Mouse (Mus musculus) stomach, embryonic 15.5 days (tissue): ENCODE results near the gene Lcat. TPM values are rescaled to one million over a fixed set of nuclear protein-coding genes. Genes with fewer than 3 reads are reported as not detected.

Source experiments
- ATAC-seq: fragments of 200-750 bp; cut with Nextera tagmentation; 2 replicates; pipeline ENCODE4 v1.8.0; 2017; ENCODE audit warnings: low read depth, moderate number of reproducible peaks, moderate TSS enrichment; ENCODE audit not compliant: insufficient read depth, low FRiP score
- H3K27ac ChIP-seq: fragments of 300-500 bp; sonication (generic); 2 replicates; pipeline ENCODE4 v1.5.1; 2015; ENCODE audit warnings: mild to moderate bottlenecking, inconsistent platforms
- H3K27me3 ChIP-seq: fragments of 300-500 bp; sonication (generic); replicated peaks from 2 replicates; pipeline ENCODE4 v1.6.1; 2015; ENCODE audit warnings: inconsistent platforms
- H3K36me3 ChIP-seq: fragments of 300-500 bp; sonication (generic); 2 replicates; pipeline ENCODE4 v1.6.1; 2015; ENCODE audit warnings: inconsistent platforms
- H3K4me1 ChIP-seq: fragments of 300-500 bp; sonication (generic); 2 replicates; pipeline ENCODE4 v1.6.1; 2015; ENCODE audit warnings: inconsistent platforms
- H3K4me2 ChIP-seq: fragments of 300-500 bp; sonication (generic); 2 replicates; pipeline ENCODE4 v1.6.1; 2015; ENCODE audit warnings: mild to moderate bottlenecking, inconsistent platforms
- H3K4me3 ChIP-seq: fragments of 300-500 bp; sonication (generic); replicated peaks from 2 replicates; pipeline ENCODE4 v1.5.1; 2015; ENCODE audit warnings: inconsistent platforms
- H3K9ac ChIP-seq: fragments of 300-500 bp; sonication (generic); 2 replicates; pipeline ENCODE4 v1.6.1; 2015; ENCODE audit warnings: inconsistent platforms
- H3K9me3 ChIP-seq: fragments of 300-500 bp; sonication (generic); 2 replicates; pipeline ENCODE4 v1.6.1; 2016; ENCODE audit warnings: inconsistent platforms
- WGBS: fragments of 180-500 bp; shearing (Covaris S2); methylation state at CpG from one replicate; pipeline ENCODE4 v1.1.7; 2015; 5-methylcytosine and 5-hydroxymethylcytosine counted together
- microRNA-seq: library from miRNA; unstranded; fragments of <30 nt; microRNA quantifications from one replicate; pipeline ENCODE4, GENCODE M21; 2016
- polyA plus RNA-seq: library from polyadenylated mRNA; unstranded; fragments of >200 nt; fragmentation: Nextera tagmentation; extraction: Ambion mirVana; gene quantifications from 2 replicates; pipeline ENCODE4 v1.2.1, GENCODE M21; 2015

Gene Lcat
- polyA plus RNA-seq, 1 experiment from 2014 or later: 5.8 TPM

DNA sequence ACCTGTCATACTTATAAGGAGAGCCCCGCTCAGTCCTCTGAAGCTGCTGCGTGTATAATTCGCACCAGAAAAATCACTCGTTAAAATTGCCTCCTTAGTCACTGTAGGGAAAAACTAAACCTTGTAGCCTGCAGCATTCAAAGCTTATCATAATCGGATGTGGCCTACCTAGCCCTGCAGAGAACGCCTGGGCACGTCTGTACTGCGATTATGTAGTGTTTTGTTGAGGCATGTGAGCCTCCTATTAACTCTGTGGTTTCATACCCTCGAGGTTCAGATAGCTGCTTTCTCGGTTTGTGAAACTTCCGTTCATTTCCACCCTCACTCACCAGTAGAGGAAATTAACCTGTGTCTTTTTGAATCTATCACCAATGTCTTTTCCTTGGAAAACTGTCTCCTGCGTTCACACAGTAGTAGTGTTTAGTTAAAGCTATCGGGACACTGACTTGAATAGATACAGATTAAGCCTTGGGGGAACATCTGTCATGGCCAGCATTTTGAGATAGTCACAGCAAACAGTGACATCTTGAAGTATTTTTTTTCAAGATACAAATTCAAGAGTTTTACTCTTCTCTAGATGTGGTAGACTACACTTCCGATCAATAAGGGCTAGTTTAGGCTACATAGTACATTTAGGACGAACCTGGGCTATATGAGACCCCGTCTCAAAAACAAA lies 42.1 kb downstream of the Lcat start:
- Histone ChIP-seq H3K36me3 (no peaks in the 10 kb centered on the region), H3K27ac (peak overlapping the region; percentile 92), H3K4me3 (peak overlapping the region; percentile 99), H3K9me3 (no peaks in the 10 kb centered on the region), H3K4me2 (peak overlapping the region; percentile 82), H3K27me3 (no peaks in the 10 kb centered on the region), H3K9ac (peak overlapping the region; percentile 99), H3K4me1 (peaks cover 9% of the 10 kb centered on the region)
- 29% methylated on average over 16 of the region's 16 CpGs for WGBS
- ATAC-seq: no peak

DNA sequence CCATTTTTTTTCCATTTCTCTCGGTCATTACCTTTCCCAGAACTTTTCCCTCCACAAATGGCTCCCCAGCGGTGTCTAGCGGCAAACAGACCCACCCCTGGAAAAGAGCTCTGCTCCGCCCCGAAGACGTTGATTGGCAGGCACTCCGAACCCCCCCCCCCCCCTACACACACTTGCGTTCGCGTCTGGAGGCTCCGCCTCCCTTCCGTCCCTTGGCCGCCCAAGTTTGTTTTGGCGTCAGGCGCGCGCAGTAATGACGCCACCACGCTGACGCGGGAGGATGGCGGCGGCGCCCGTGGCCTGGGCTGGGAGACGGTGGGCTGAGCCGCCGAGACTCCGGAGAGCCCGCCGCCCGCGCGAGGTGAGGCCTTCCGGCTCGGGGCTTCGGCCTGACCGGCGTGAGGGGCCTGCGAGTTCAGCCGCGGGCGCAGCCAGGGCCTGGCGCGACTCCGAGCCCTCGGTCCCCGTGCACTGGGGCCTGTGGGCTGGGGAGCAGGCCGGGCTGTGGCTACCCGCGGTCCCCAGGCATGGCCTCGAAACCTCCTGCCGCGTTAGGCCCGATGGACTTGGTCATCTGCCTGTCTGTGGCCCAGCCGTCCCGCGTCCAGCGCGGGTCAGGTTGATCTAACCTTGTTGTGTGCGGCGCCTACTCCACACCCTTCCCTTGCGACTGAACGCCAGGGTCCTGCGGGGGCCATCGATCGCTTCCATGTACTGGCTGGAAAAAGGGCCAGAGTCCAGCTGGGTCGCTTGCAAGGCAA lies 42.8 kb downstream of the Lcat start, which contains the start of gene Pskh1:
TSS of gene Pskh1 (plus strand) at position 262 of the 761 bp plus-strand sequence.
- Histone ChIP-seq H3K4me3 (peak within 1 kb of the TSS; percentile 99), H3K27ac (peak within 1 kb of the TSS; percentile 92), H3K9me3 (no peaks in the 10 kb centered on the region), H3K9ac (peak within 1 kb of the TSS; percentile 99), H3K4me1 (peaks cover 9% of the 10 kb centered on the region), H3K4me2 (peak within 1 kb of the TSS; percentile 82), H3K27me3 (no peaks in the 10 kb centered on the region), H3K36me3 (no peaks in the 10 kb centered on the region)
- under 1% methylated on average over 67 of the region's 68 CpGs for WGBS
- ATAC-seq: peak; percentile 96

GRCm38 (mm10) chr8:105897801-105898480 lies 45.2 kb downstream of the Lcat start:
- no peak overlapping the region for H3K27ac ChIP-seq
- 78% methylated on average over 9 of the region's 9 CpGs for WGBS
- H3K4me2 ChIP-seq: no peak overlapping the region

DNA sequence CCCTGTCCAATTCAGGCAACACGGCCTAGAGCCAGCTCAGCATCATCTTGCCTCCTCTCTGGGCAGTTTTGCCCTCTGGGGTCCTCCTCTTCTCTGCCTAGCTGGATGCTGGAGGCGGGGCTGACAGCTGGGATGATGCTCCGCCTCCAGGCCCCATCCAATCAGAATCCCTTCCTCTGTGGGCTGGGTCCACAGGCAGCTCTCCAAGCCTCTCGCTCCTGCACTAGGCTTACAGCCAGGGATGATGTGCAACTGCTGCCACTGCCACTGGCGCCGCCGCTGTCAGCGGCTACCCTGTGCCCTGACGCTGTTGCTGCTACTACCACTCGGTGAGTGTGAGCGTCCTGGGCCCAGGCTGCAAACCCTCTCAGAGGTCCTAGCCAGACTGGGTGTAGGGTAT lies 49.8 kb downstream of the Lcat start, which contains the start of gene Nrn1l:
TSS of gene Nrn1l (plus strand) at position 229 of the 400 bp plus-strand sequence.
- no peak within 1 kb of the TSS for H3K4me3 ChIP-seq
- no peaks in the 10 kb centered on the region for H3K27me3 ChIP-seq
- no peak within 1 kb of the TSS for H3K9ac ChIP-seq
- H3K27ac ChIP-seq: no peak within 1 kb of the TSS
- peaks cover 4% of the 10 kb centered on the region; the same call in 1 of the 2 replicates for H3K4me1 ChIP-seq
- 17% methylated on average over 11 of the region's 11 CpGs for WGBS
- peak within 1 kb of the TSS; percentile 24; the same call in 1 of the 2 replicates for H3K4me2 ChIP-seq
- no peaks in the 10 kb centered on the region for H3K9me3 ChIP-seq
- peak; percentile 80; the same call in 1 of the 2 replicates for ATAC-seq
- H3K36me3 ChIP-seq: peaks cover 42% of the 10 kb centered on the region

More at GRCm38 (mm10) chr8:105897801-105898480, 45.2 kb downstream of the Lcat start:
- Histone ChIP-seq H3K36me3 (0 out of 2 replicates have a peak, but pooled peaks cover 3% of the 10 kb centered on the region), H3K9ac (no peak overlapping the region), H3K4me1 (peaks cover 12% of the 10 kb centered on the region), H3K4me3 (no peak overlapping the region), H3K9me3 (no peaks in the 10 kb centered on the region), H3K27me3 (no peaks in the 10 kb centered on the region)
- ATAC-seq: no peak

GRCm38 (mm10) chr8:105892432-105892831 lies 50.8 kb downstream of the Lcat start:
- 0 out of 2 replicates have a peak, but pooled peaks have one; percentile 13 for ATAC-seq
- Histone ChIP-seq H3K9ac (no peak overlapping the region), H3K4me3 (no peak overlapping the region), H3K4me1 (peaks cover 4% of the 10 kb centered on the region; the same call in 1 of the 2 replicates), H3K4me2 (no peak overlapping the region), H3K27ac (no peak overlapping the region), H3K9me3 (no peaks in the 10 kb centered on the region), H3K27me3 (no peaks in the 10 kb centered on the region), H3K36me3 (peaks cover 51% of the 10 kb centered on the region)
- WGBS: 85% methylated on average over 6 of the region's 6 CpGs

DNA sequence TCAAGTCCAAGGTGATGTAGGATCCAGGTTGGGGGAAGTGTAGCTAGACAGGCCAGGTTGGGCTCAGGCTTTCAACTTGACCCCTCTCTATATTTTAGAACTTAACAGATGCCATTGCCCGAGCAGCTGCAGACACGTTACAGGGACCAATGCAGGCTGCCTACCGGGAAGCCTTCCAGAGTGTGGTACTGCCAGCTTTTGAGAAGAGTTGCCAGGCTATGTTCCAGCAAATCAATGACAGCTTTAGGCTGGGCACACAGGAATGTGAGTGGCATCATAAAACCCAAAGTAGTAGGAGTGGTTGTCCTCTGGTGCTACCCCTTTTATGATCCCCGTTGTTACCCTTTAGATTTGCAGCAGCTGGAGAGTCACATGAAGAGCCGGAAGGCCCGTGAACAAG lies 52.3 kb downstream of the Lcat start:
- no peaks in the 10 kb centered on the region for H3K27me3 ChIP-seq

GRCm38 (mm10) chr8:105889756-105890465 lies 53.3 kb downstream of the Lcat start:
- 94% methylated on average over 12 of the region's 12 CpGs for WGBS
- Histone ChIP-seq H3K9ac (no peak overlapping the region), H3K36me3 (peaks cover 72% of the 10 kb centered on the region), H3K27ac (no peak overlapping the region), H3K4me1 (peaks cover 4% of the 10 kb centered on the region; the same call in 1 of the 2 replicates), H3K4me3 (no peak overlapping the region), H3K4me2 (no peak overlapping the region), H3K9me3 (no peaks in the 10 kb centered on the region), H3K27me3 (no peaks in the 10 kb centered on the region)
- no peak for ATAC-seq

More for the DNA sequence above, 52.3 kb downstream of the Lcat start:
- Histone ChIP-seq H3K4me1 (peaks cover 4% of the 10 kb centered on the region; the same call in 1 of the 2 replicates), H3K9me3 (no peaks in the 10 kb centered on the region), H3K9ac (no peak overlapping the region), H3K4me3 (no peak overlapping the region), H3K27ac (no peak overlapping the region), H3K36me3 (peaks cover 67% of the 10 kb centered on the region), H3K4me2 (no peak overlapping the region)
- 95% methylated on average over 6 of the region's 6 CpGs for WGBS
- ATAC-seq: no peak

Small RNA genes lying within 50 kb of the gene (microRNA-seq; reads per million reads assigned to microRNA genes)
- not detected for gene Mir7074

Other genes starting within 250 kb of the Lcat start
- 45.0 and 52.8 TPM in 2 replicates for gene Acd, start 242.3 kb downstream of the Lcat start, polyA plus RNA-seq
- gene Pard6a, start 242.2 kb downstream of the Lcat start, polyA plus RNA-seq: 14.9 and 15.0 TPM in 2 replicates
- gene 4933405L10Rik, start 235.7 kb downstream of the Lcat start, polyA plus RNA-seq: 0.19 TPM in 1 of 2 replicates, not detected in the other
- 18.0 and 18.1 TPM in 2 replicates for gene Enkd1, start 235.2 kb downstream of the Lcat start, polyA plus RNA-seq
- gene Gfod2, start 184.7 kb downstream of the Lcat start, polyA plus RNA-seq: 16.0 and 16.2 TPM in 2 replicates
- gene Ranbp10, start 116.0 kb downstream of the Lcat start, polyA plus RNA-seq: 13.1 and 13.4 TPM in 2 replicates
- not detected in 2 replicates for gene Tsnaxip1, start 115.7 kb downstream of the Lcat start, polyA plus RNA-seq
- gene Cenpt, start 90.1 kb downstream of the Lcat start, polyA plus RNA-seq: 38.0 and 41.2 TPM in 2 replicates
- gene Thap11, start 88.2 kb downstream of the Lcat start, polyA plus RNA-seq: 61.6 and 63.3 TPM in 2 replicates
- gene Nutf2, start 82.8 kb downstream of the Lcat start, polyA plus RNA-seq: 151 and 214 TPM in 2 replicates
- 35.7 and 41.9 TPM in 2 replicates for gene Edc4, start 62.5 kb downstream of the Lcat start, polyA plus RNA-seq
- gene Nrn1l, start 49.8 kb downstream of the Lcat start, polyA plus RNA-seq: 0.31 and 0.63 TPM in 2 replicates
- gene Pskh1, start 42.9 kb downstream of the Lcat start, polyA plus RNA-seq: 28.7 and 30.7 TPM in 2 replicates
- gene Ctrl, start 9.5 kb downstream of the Lcat start, polyA plus RNA-seq: 1.9 and 3.8 TPM in 2 replicates
- 61.2 and 61.4 TPM in 2 replicates for gene Psmb10, start 4.9 kb downstream of the Lcat start, polyA plus RNA-seq
- gene Slc12a4, start 22.7 kb upstream of the Lcat start, polyA plus RNA-seq: 32.7 and 33.4 TPM in 2 replicates
- gene Dpep3, start 36.0 kb upstream of the Lcat start, polyA plus RNA-seq: not detected in 2 replicates
- 17.6 and 21.2 TPM in 2 replicates for gene Dus2, start 48.0 kb upstream of the Lcat start, polyA plus RNA-seq
- not detected in 2 replicates for gene Dpep2nb, start 62.6 kb upstream of the Lcat start, polyA plus RNA-seq
- 14.9 and 15.3 TPM in 2 replicates for gene Ddx28, start 68.5 kb upstream of the Lcat start, polyA plus RNA-seq
- 7.8 TPM in 2 replicates for gene Nfatc3, start 115.5 kb upstream of the Lcat start, polyA plus RNA-seq
- gene Esrp2, start 193.6 kb upstream of the Lcat start, polyA plus RNA-seq: 45.8 and 46.1 TPM in 2 replicates
- gene Pla2g15, start 207.0 kb upstream of the Lcat start, polyA plus RNA-seq: 11.9 and 12.3 TPM in 2 replicates
- 39.8 and 47.3 TPM in 2 replicates for gene Slc7a6, start 225.5 kb upstream of the Lcat start, polyA plus RNA-seq